Mouse (Mus musculus) stomach, embryonic 15.5 days (tissue): Measurements from ENCODE around the gene Megf8. TPM values are rescaled to one million over a fixed set of nuclear protein-coding genes. Genes with fewer than 3 reads are reported as not detected.

ENCODE experiments used
- ATAC-seq: fragments of 200-750 bp; cut with Nextera tagmentation; 2 replicates; pipeline ENCODE4 v1.8.0; 2017; ENCODE audit warnings: low read depth, moderate number of reproducible peaks, moderate TSS enrichment; ENCODE audit not compliant: insufficient read depth, low FRiP score
- H3K27ac ChIP-seq: fragments of 300-500 bp; sonication (generic); 2 replicates; pipeline ENCODE4 v1.5.1; 2015; ENCODE audit warnings: mild to moderate bottlenecking, inconsistent platforms
- H3K27me3 ChIP-seq: fragments of 300-500 bp; sonication (generic); replicated peaks from 2 replicates; pipeline ENCODE4 v1.6.1; 2015; ENCODE audit warnings: inconsistent platforms
- H3K36me3 ChIP-seq: fragments of 300-500 bp; sonication (generic); 2 replicates; pipeline ENCODE4 v1.6.1; 2015; ENCODE audit warnings: inconsistent platforms
- H3K4me1 ChIP-seq: fragments of 300-500 bp; sonication (generic); 2 replicates; pipeline ENCODE4 v1.6.1; 2015; ENCODE audit warnings: inconsistent platforms
- H3K4me2 ChIP-seq: fragments of 300-500 bp; sonication (generic); 2 replicates; pipeline ENCODE4 v1.6.1; 2015; ENCODE audit warnings: mild to moderate bottlenecking, inconsistent platforms
- H3K4me3 ChIP-seq: fragments of 300-500 bp; sonication (generic); replicated peaks from 2 replicates; pipeline ENCODE4 v1.5.1; 2015; ENCODE audit warnings: inconsistent platforms
- H3K9ac ChIP-seq: fragments of 300-500 bp; sonication (generic); 2 replicates; pipeline ENCODE4 v1.6.1; 2015; ENCODE audit warnings: inconsistent platforms
- H3K9me3 ChIP-seq: fragments of 300-500 bp; sonication (generic); 2 replicates; pipeline ENCODE4 v1.6.1; 2016; ENCODE audit warnings: inconsistent platforms
- WGBS: fragments of 180-500 bp; shearing (Covaris S2); methylation state at CpG from one replicate; pipeline ENCODE4 v1.1.7; 2015; 5-methylcytosine and 5-hydroxymethylcytosine counted together
- polyA plus RNA-seq: library from polyadenylated mRNA; unstranded; fragments of >200 nt; fragmentation: Nextera tagmentation; extraction: Ambion mirVana; gene quantifications from 2 replicates; pipeline ENCODE4 v1.2.1, GENCODE M21; 2015

Gene Megf8
- polyA plus RNA-seq, 1 experiment from 2014 or later = 10.3 TPM

DNA sequence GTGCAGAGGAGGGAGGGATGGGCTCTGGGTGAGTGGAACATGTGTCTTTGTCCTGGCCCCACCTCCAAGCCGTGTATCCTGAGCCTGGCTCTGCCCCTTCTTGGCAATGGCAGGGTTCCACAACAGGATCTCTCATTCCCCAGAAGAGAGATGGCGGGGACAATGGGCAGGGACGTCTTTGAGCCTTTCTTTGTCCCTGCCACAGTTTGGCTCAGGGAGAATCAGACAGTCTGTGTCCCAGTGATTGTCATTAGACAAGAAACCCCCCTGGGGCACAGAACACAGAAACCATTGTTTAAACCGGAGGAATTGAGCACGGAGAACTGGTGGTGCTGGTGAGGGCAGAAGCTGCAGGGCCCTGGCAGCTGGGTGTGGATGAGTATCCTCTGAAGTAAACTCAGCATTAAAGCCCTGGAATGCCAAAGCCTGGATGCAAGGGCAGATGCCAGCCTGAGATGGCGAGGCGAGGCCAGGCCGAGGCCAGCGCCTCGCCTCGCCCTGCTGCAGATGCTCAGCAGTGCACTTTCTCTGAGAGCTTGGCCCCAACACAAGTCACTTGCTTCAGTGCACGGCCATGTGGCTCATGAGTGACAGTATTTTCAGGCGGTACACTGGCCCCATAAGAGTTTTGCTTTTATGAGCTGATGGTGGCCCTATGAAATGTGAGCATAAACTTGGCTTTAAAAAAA is 49.1 kb downstream of the Megf8 start:
- no peak overlapping the region for H3K4me3 ChIP-seq
- WGBS = 41% methylated on average over 13 of the region's 13 CpGs
- H3K27me3 ChIP-seq = peaks cover 37% of the 10 kb centered on the region

DNA sequence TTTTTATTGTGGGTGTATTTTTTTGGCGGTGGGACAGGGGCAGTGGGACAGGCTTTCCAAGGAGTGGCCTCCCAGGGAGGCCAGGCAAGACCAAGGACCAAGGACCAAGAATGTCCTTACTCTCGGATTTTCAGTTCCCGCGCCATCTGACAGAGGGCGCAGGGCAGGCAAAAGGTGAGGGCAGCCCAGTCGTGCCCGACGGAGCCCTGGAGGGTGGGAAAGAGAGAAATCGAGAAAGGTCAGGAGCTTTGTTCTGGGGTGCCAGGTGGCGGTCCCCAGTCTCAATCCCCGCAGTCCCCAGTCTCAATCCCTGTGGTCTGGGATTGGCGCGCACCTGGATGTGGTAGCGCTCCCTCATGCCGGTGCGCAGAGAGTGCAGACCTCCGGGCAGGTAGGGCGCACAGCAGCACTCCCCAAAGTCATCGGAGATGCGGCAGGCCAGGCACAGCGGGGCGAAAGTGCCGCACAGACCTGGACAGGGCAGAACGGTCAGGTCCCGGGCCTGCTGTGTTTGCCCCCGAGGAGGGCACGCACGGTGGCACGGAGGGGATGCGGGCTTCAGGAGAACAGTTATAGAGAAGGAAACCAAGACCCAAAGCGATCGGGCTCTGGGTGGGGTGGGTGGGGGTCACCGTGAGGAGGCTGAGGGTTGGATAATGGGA is 50.8 kb downstream of the Megf8 start:
- no peak overlapping the region for H3K27ac ChIP-seq
- no peak overlapping the region for H3K9ac ChIP-seq
- peaks cover 37% of the 10 kb centered on the region for H3K27me3 ChIP-seq
- ATAC-seq = no peak
- H3K4me1 ChIP-seq = peaks cover 3% of the 10 kb centered on the region; the same call in 1 of the 2 replicates
- H3K4me2 ChIP-seq = peak overlapping the region; percentile 11; the same call in 1 of the 2 replicates
- H3K4me3 ChIP-seq = no peak overlapping the region
- no peaks in the 10 kb centered on the region; the same call in 1 of the 2 replicates for H3K36me3 ChIP-seq
- no peaks in the 10 kb centered on the region for H3K9me3 ChIP-seq
- WGBS = 1% methylated on average over 33 of the region's 33 CpGs

More for the DNA sequence above, 49.1 kb downstream of the Megf8 start:
- Histone ChIP-seq H3K36me3 (no peaks in the 10 kb centered on the region; the same call in 1 of the 2 replicates), H3K9ac (no peak overlapping the region), H3K9me3 (no peaks in the 10 kb centered on the region), H3K4me2 (no peak overlapping the region), H3K4me1 (peaks cover 3% of the 10 kb centered on the region; the same call in 1 of the 2 replicates), H3K27ac (no peak overlapping the region)
- ATAC-seq = no peak

DNA sequence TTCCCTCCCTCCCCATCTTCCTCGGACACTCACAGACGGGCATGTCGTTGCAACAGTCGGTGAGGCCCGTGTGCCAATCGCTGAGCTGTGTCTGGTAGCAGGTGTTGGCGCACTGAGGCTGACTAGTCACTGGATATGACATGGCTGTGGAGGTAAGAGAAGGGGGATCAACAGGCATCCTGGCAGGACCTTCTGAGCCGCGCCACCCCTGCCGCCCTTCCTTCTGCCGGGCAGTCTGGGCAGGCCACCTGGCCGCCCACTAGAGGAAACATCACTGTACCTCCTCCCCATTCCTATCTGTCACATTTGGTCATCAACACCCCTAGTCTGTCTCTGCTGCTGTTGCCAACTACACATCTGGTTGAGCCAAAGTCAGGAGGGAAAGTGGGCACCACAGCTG is 51.4 kb downstream of the Megf8 start:
- no peak overlapping the region for H3K27ac ChIP-seq
- H3K9me3 ChIP-seq = no peaks in the 10 kb centered on the region
- WGBS = 23% methylated on average over 12 of the region's 12 CpGs
- H3K4me3 ChIP-seq = peak overlapping the region; percentile 5; the same call in 1 of the 2 replicates
- H3K4me1 ChIP-seq = peaks cover 3% of the 10 kb centered on the region; the same call in 1 of the 2 replicates
- H3K4me2 ChIP-seq = no peak overlapping the region
- ATAC-seq = no peak
- H3K36me3 ChIP-seq = no peaks in the 10 kb centered on the region; the same call in 1 of the 2 replicates
- H3K27me3 ChIP-seq = peaks cover 37% of the 10 kb centered on the region
- no peak overlapping the region for H3K9ac ChIP-seq

DNA sequence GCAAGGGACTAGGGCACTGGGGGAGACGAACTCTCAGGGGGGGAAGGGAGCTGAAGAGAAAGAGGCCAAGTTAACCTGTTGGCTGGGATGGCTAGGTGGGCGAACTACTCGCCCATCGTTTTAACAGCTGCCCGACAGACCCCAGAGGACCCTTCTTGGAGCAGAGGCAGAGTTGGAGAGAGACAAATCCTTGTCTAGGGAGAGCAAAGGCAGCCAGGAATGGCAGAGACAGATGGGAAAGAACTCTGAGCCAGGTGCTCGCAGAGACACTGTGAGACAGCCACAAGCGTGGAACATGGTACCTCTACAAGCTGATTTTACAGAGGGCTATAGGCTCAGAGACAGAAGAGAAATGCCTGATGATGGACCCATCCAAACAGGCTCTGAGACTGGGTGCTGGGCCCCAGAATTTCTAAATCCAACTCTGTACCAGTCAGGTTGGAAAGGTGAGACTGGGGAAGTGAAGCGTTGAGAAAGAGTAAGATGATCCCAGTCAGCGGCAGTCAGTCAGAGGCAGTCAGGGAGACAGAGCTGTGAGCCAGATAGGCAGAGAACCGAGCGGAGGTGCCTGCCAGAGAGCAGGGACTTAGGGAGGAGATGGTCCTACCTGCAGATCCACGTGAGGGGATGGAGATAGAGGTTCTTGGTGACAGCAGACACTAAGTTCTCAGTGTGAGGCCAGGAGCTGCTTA is 52.2 kb downstream of the Megf8 start, which contains the start of gene Cnfn:
Gene Cnfn (minus strand): TSS at position 667 of the 692 bp plus-strand sequence.
- no peaks in the 10 kb centered on the region for H3K36me3 ChIP-seq
- peaks cover 3% of the 10 kb centered on the region; the same call in 1 of the 2 replicates for H3K4me1 ChIP-seq
- no peak within 1 kb of the TSS for H3K4me2 ChIP-seq
- no peak within 1 kb of the TSS for H3K9ac ChIP-seq
- peak within 1 kb of the TSS; percentile 5; the same call in 1 of the 2 replicates for H3K4me3 ChIP-seq
- peaks cover 37% of the 10 kb centered on the region for H3K27me3 ChIP-seq
- H3K9me3 ChIP-seq = no peaks in the 10 kb centered on the region
- H3K27ac ChIP-seq = no peak within 1 kb of the TSS
- WGBS = 54% methylated on average over 12 of the region's 12 CpGs
- ATAC-seq = no peak

DNA sequence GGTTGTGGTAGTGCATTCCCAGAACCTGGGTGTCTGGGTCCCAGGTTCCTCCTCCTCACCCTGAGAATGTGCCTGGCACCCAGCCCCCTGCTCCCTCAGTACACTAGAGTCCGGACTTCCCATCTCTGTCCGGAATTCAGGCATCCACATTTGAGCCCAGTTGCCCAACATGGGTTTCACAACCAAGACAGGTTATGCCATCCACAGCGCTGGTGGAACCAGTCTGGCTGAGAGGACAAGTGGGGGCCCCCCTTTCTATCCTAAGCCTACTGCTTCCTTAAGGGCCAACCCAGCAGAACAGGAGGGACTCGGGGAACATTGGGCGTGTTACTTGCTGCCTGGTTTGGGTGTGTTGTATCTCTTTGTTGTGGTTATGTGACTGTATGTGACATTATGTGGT is 55.5 kb downstream of the Megf8 start:
- Histone ChIP-seq H3K4me2 (no peak overlapping the region), H3K9ac (no peak overlapping the region), H3K9me3 (no peaks in the 10 kb centered on the region), H3K36me3 (no peaks in the 10 kb centered on the region), H3K4me3 (no peak overlapping the region), H3K27ac (no peak overlapping the region), H3K4me1 (0 out of 2 replicates have a peak, but pooled peaks cover 3% of the 10 kb centered on the region), H3K27me3 (peaks cover 24% of the 10 kb centered on the region)
- no peak for ATAC-seq
- WGBS = 71% methylated on average over 5 of the region's 5 CpGs

DNA sequence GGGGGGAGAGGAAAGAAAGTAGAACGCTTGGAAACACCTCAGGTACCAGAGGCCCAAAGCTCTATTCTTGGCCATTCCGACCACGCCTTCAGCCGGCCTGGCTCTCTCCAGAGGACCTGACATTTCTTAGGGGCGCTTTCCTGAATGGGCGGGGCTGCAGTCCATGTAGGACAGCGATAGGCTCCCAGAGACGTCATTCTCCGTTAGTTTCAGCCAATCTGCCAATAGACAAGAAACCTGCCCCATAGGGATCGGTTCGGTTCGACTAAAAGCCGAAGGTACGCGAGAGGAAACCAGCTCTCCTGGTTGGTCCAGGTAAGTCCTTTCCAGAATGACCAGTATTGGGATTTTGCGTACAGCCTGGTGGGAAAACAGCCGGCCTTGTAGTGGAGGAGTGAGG is 59.6 kb downstream of the Megf8 start:
- H3K9ac ChIP-seq = no peak overlapping the region
- peaks cover 18% of the 10 kb centered on the region for H3K4me1 ChIP-seq
- peak; percentile 44; the same call in 1 of the 2 replicates for ATAC-seq
- H3K9me3 ChIP-seq = no peaks in the 10 kb centered on the region
- H3K27me3 ChIP-seq = no peaks in the 10 kb centered on the region
- H3K4me2 ChIP-seq = peak overlapping the region; percentile 51
- no peaks in the 10 kb centered on the region for H3K36me3 ChIP-seq
- 8% methylated on average over 17 of the region's 17 CpGs for WGBS
- peak overlapping the region; percentile 28 for H3K4me3 ChIP-seq
- H3K27ac ChIP-seq = no peak overlapping the region

DNA sequence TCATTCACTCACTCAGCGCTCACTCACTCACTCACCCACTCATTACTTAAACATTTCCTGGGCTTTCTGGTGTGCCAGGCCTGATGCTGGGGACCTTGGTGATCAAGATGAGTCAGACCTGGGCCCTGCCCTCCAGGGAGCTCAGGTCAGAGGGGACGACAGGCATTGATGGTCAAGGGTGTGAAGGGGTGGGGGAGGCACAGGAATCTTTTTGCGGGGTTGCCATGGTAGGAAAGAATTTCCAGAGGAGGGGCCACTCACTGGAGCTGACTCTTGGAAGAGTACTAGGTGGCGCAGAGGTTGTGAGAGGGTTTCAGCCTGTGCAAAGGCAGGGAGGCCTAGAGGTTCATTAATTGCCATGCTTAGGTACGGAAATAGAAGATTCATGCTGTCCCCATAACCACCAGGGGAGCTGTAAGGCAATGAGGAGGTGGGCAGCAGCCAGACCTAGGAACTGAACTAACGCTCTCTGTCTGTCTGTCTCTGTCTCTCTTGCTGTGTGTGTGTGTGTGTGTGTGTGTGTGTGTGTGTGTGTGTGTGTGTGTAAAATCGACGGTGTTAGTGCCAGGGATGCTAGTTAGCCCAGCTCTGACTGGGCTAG is 60.2 kb downstream of the Megf8 start:
- H3K4me3 ChIP-seq = peak overlapping the region; percentile 28; the same call in 1 of the 2 replicates
- no peak overlapping the region for H3K27ac ChIP-seq
- H3K4me1 ChIP-seq = peaks cover 18% of the 10 kb centered on the region
- no peaks in the 10 kb centered on the region for H3K27me3 ChIP-seq
- no peaks in the 10 kb centered on the region for H3K9me3 ChIP-seq
- no peak for ATAC-seq
- no peak overlapping the region for H3K9ac ChIP-seq
- 52% methylated on average over 8 of the region's 8 CpGs for WGBS
- H3K4me2 ChIP-seq = peak overlapping the region; percentile 51
- H3K36me3 ChIP-seq = 0 out of 2 replicates have a peak, but pooled peaks cover 4% of the 10 kb centered on the region

DNA sequence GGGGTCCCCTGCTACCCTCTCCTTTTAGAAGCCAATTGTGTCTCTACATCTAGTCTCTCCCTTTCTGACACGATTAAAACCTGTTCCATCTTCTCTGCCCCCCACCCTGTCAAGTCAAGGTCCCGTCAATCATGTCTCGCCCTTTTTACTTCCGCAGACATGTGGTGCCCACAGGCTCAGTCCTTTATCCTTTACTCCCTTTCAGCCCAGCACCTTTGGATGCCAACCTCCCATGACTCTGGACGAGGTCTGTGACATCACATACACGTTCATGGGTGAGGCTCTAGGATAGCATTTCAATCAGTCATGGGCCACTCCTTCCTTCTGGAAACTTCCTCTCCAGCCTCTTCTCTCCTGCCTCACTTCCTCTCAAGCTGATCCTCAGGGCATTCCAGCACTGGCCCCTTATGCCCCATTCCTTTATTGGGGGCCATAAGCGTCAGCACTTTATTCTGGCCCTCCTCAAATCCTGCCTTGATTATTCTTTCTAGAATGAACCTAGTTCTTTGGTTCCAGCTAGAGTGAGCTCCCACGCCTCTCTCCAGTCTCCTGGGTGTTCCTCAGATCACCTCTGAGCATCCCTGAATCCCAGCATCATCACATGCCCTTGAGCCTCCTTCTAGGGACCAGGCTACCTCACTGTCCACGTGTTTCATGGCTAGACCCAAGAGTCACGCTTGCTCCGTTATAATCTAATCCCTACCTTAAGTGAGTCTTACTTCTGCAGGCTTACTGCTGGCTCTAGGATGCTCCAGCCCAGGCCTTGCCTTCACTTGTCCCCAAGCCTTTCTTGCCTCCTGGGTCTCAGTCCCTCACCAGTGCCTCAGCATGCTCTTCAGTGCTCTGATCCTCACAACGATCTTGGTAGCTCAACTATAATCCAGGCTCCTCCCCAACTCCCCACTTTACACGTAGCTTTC is 61.5 kb downstream of the Megf8 start:
- no peak overlapping the region for H3K9ac ChIP-seq
- WGBS = 83% methylated on average over 13 of the region's 13 CpGs
- H3K4me3 ChIP-seq = no peak overlapping the region
- no peaks in the 10 kb centered on the region for H3K27me3 ChIP-seq
- no peaks in the 10 kb centered on the region for H3K9me3 ChIP-seq
- H3K36me3 ChIP-seq = 0 out of 2 replicates have a peak, but pooled peaks cover 4% of the 10 kb centered on the region
- no peak for ATAC-seq
- no peak overlapping the region for H3K4me2 ChIP-seq
- no peak overlapping the region for H3K27ac ChIP-seq
- peaks cover 18% of the 10 kb centered on the region for H3K4me1 ChIP-seq

DNA sequence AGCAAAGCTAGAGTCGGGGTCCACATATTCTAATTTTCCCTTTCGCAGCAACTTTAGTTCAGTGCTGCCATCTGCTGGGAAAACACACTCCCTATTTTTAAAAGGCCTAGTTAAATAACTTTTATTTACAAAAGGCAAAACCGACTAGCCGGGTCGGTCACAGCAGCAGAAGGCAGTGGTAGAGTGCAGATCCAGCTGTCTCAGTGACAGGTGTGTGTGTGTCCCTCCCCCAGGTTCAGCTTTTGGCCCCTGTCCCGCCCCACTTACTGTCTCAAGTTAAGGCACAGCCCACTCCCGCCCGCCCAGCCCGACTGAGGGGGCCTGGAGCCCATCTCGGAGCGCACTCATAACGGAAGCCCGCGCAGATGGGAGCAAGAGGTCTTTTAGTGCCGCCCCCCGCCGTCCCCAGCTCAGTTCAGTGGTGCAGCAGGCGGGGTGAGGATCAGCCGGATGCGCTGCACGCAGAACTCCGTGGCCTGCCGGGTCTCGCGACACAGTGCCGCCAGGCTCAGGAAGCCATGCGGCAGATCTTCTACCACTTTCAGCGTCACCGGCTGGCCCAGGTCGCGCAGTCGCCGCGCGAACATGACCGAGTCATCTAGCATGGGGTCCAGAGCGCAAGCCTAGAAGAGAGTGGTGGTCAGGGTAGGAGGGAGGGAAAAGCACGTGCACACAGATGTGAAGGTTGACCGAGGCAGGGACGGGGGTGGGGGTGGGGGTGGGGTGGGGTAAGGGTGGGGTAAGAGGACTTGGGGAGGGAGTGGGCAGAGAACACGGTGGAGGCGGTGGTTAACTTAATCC is 62.8 kb downstream of the Megf8 start:
- peak overlapping the region; percentile 77 for H3K4me2 ChIP-seq
- H3K4me1 ChIP-seq = peaks cover 18% of the 10 kb centered on the region
- WGBS = 4% methylated on average over 42 of the region's 42 CpGs
- no peaks in the 10 kb centered on the region for H3K9me3 ChIP-seq
- H3K4me3 ChIP-seq = peak overlapping the region; percentile 38
- H3K36me3 ChIP-seq = peaks cover 9% of the 10 kb centered on the region; the same call in 1 of the 2 replicates
- H3K27me3 ChIP-seq = no peaks in the 10 kb centered on the region
- H3K27ac ChIP-seq = peak overlapping the region; percentile 49
- no peak overlapping the region for H3K9ac ChIP-seq
- ATAC-seq = peak; percentile 53
